ENCODE assay signal across 19 mouse cellular contexts in genomic region chr3:133406248-133406647, GRCm38 (mm10).
DNase-seq lines count a peak whose midpoint lies in the region; ATAC-seq and TF ChIP-seq lines count a peak whose summit lies in the region.
"Had no signal": no experiment of that assay in that cellular context is flagged by ENCODE, and none has a peak within 500 bp of the region (broad histone marks: within the 10 kb centered on the region; RNA-seq: fewer than 3 reads in every experiment).

No protein-coding gene starts in this region.

- no peak overlapping the region for H3K9ac ChIP-seq in intestine, postnatal 0 days (ENCODE audit: low read depth, low read length)
- H3K9ac ChIP-seq in intestine, embryonic 15.5 days, result no peak overlapping the region
- no peak overlapping the region for H3K9ac ChIP-seq in hindbrain, embryonic 12.5 days
- no peak overlapping the region for H3K9ac ChIP-seq in midbrain, postnatal 0 days (replicated peaks; ENCODE audit: low read length, poor library complexity, severe bottlenecking)
- H3K9ac ChIP-seq: embryonic facial prominence, embryonic 13.5 days; hindbrain, embryonic 15.5 days; liver, embryonic 14.5 days; midbrain, embryonic 12.5 days had no signal

- H3K36me3 ChIP-seq in intestine, postnatal 0 days (ENCODE audit: control insufficient read depth, insufficient read depth), result no peaks in the 10 kb centered on the region
- no peaks in the 10 kb centered on the region for H3K36me3 ChIP-seq in intestine, embryonic 15.5 days
- H3K36me3 ChIP-seq in G1E (replicated peaks), result no peaks in the 10 kb centered on the region
- H3K36me3 ChIP-seq in hindbrain, embryonic 12.5 days, result no peaks in the 10 kb centered on the region
- H3K36me3 ChIP-seq in midbrain, postnatal 0 days (ENCODE audit: insufficient read depth, low read length), result no peaks in the 10 kb centered on the region
- H3K36me3 ChIP-seq: embryonic facial prominence, embryonic 13.5 days; forebrain, embryonic 10.5 days; hindbrain, embryonic 15.5 days; midbrain, embryonic 12.5 days had no signal

- H3K27ac ChIP-seq in intestine, postnatal 0 days (ENCODE audit: low read depth, low read length), result no peak overlapping the region
- no peak overlapping the region for H3K27ac ChIP-seq in intestine, embryonic 15.5 days
- H3K27ac ChIP-seq in hindbrain, embryonic 12.5 days, result no peak overlapping the region
- H3K27ac ChIP-seq in midbrain, postnatal 0 days (ENCODE audit: low read depth, low read length), result no peak overlapping the region
- H3K27ac ChIP-seq: embryonic facial prominence, embryonic 13.5 days; forebrain, embryonic 10.5 days; hindbrain, embryonic 15.5 days; liver, embryonic 14.5 days; midbrain, embryonic 12.5 days had no signal

- no peak overlapping the region for H3K4me3 ChIP-seq in intestine, postnatal 0 days (ENCODE audit: low read depth, low read length)
- H3K4me3 ChIP-seq in intestine, embryonic 15.5 days (replicated peaks), result no peak overlapping the region
- no peak overlapping the region for H3K4me3 ChIP-seq in G1E (ENCODE audit: low read depth, low read length)
- no peak overlapping the region for H3K4me3 ChIP-seq in hindbrain, embryonic 12.5 days
- no peak overlapping the region for H3K4me3 ChIP-seq in midbrain, postnatal 0 days (ENCODE audit: low read depth, low read length)
- H3K4me3 ChIP-seq: embryonic facial prominence, embryonic 13.5 days; forebrain, embryonic 10.5 days; hindbrain, embryonic 15.5 days; midbrain, embryonic 12.5 days had no signal

- WGBS in intestine, postnatal 0 days, result 82% methylated on average over 5 of the region's 5 CpGs
- 86% methylated on average over 5 of the region's 5 CpGs for WGBS in intestine, embryonic 15.5 days
- 88% methylated on average over 5 of the region's 5 CpGs for WGBS in hindbrain, embryonic 12.5 days
- WGBS in midbrain, postnatal 0 days, result 96% methylated on average over 5 of the region's 5 CpGs

- H3K4me2 ChIP-seq in intestine, postnatal 0 days (replicated peaks; ENCODE audit: low read depth), result no peak overlapping the region
- no peak overlapping the region for H3K4me2 ChIP-seq in intestine, embryonic 15.5 days (replicated peaks)
- no peak overlapping the region for H3K4me2 ChIP-seq in hindbrain, embryonic 12.5 days (replicated peaks)
- no peak overlapping the region for H3K4me2 ChIP-seq in midbrain, postnatal 0 days (ENCODE audit: low read depth, low read length, poor library complexity, severe bottlenecking)
- H3K4me2 ChIP-seq: embryonic facial prominence, embryonic 13.5 days; hindbrain, embryonic 15.5 days; midbrain, embryonic 12.5 days had no signal

- DNase-seq in A20 (ENCODE audit: low read depth, low spot score) (peak; percentile 40), G1E (ENCODE audit: low spot score) (no peak)
- peak; percentile 46 for DNase-seq in induced T-regulatory cell, adult 2 months (ENCODE audit: low read depth)
- no peak for DNase-seq in midbrain, postnatal 0 days (ENCODE audit: low spot score)
- no peak for DNase-seq in right cerebral cortex, postnatal 10 days (ENCODE audit: low spot score in 2 of 2)
- DNase-seq: adrenal gland, postnatal 10 days; cerebellum, adult 18-20 months; kidney, postnatal 14 days; left cerebral cortex, postnatal 4 days; lung, postnatal 14 days; thymus, postnatal 25 days had no signal

- ATAC-seq in intestine, postnatal 0 days, result no peak
- no peak for ATAC-seq in intestine, embryonic 15.5 days
- 0 out of 2 replicates have a peak, but pooled peaks have one; percentile 40 for ATAC-seq in G1E (ENCODE audit: extremely low read depth, insufficient number of reproducible peaks, low FRiP score, poor library complexity, severe bottlenecking)
- ATAC-seq in hindbrain, embryonic 12.5 days (ENCODE audit: low FRiP score), result no peak
- no peak for ATAC-seq in midbrain, postnatal 0 days (ENCODE audit: low FRiP score)

- no peaks in the 10 kb centered on the region for H3K4me1 ChIP-seq in intestine, postnatal 0 days (replicated peaks; ENCODE audit: control insufficient read depth, insufficient read depth, low read length)
- no peaks in the 10 kb centered on the region for H3K4me1 ChIP-seq in intestine, embryonic 15.5 days (replicated peaks)
- 0 out of 2 replicates have a peak, but pooled peaks cover 6% of the 10 kb centered on the region for H3K4me1 ChIP-seq in G1E (ENCODE audit: insufficient read depth, low read depth, low read length)
- no peaks in the 10 kb centered on the region for H3K4me1 ChIP-seq in hindbrain, embryonic 12.5 days
- H3K4me1 ChIP-seq in midbrain, postnatal 0 days (ENCODE audit: insufficient read depth, low read length), result no peaks in the 10 kb centered on the region
- H3K4me1 ChIP-seq: embryonic facial prominence, embryonic 13.5 days; forebrain, embryonic 10.5 days; hindbrain, embryonic 15.5 days; midbrain, embryonic 12.5 days had no signal

- H3K9me3 ChIP-seq in intestine, postnatal 0 days (ENCODE audit: control insufficient read depth), result no peaks in the 10 kb centered on the region
- H3K9me3 ChIP-seq in intestine, embryonic 15.5 days, result no peaks in the 10 kb centered on the region
- no peaks in the 10 kb centered on the region for H3K9me3 ChIP-seq in G1E (replicated peaks)
- H3K9me3 ChIP-seq in hindbrain, embryonic 12.5 days (replicated peaks), result no peaks in the 10 kb centered on the region
- H3K9me3 ChIP-seq in midbrain, postnatal 0 days (ENCODE audit: low read length), result no peaks in the 10 kb centered on the region
- H3K9me3 ChIP-seq: embryonic facial prominence, embryonic 13.5 days; forebrain, embryonic 10.5 days; hindbrain, embryonic 15.5 days; midbrain, embryonic 12.5 days had no signal

- no peaks in the 10 kb centered on the region for H3K27me3 ChIP-seq in intestine, postnatal 0 days (replicated peaks; ENCODE audit: control insufficient read depth, insufficient read depth, low read length)
- H3K27me3 ChIP-seq in intestine, embryonic 15.5 days (replicated peaks), result no peaks in the 10 kb centered on the region
- H3K27me3 ChIP-seq in G1E (ENCODE audit: insufficient read depth, low read length), result peaks cover 2% of the 10 kb centered on the region
- H3K27me3 ChIP-seq in hindbrain, embryonic 12.5 days, result no peaks in the 10 kb centered on the region
- H3K27me3 ChIP-seq in midbrain, postnatal 0 days (ENCODE audit: insufficient read depth, low read length), result no peaks in the 10 kb centered on the region
- H3K27me3 ChIP-seq: embryonic facial prominence, embryonic 13.5 days; hindbrain, embryonic 15.5 days; midbrain, embryonic 12.5 days had no signal

- TF ChIP-seq CTCF in intestine, postnatal 0 days (IDR thresholded peaks at IDR 0.05; ENCODE audit: low read depth), result peak; percentile 34; the same call in 1 of the 2 replicates
- TF ChIP-seq CTCF in G1E (IDR thresholded peaks at IDR 0.05; ENCODE audit: low read depth, low read length), result no peak
- TF ChIP-seq CTCF in midbrain, postnatal 0 days (IDR thresholded peaks at IDR 0.05), result no peak

Comparison
In these comparisons a context has a peak if more than half of its experiments do, and no peak if none do; other contexts are left out.
1. DNase-seq: peak in A20 (single experiment) and induced T-regulatory cell, adult 2 months (single experiment); none in G1E (single experiment), midbrain, postnatal 0 days (single experiment) and right cerebral cortex, postnatal 10 days (0 of 2).